8 mouse cellular contexts compared by ENCODE assay signal in the genomic region with DNA sequence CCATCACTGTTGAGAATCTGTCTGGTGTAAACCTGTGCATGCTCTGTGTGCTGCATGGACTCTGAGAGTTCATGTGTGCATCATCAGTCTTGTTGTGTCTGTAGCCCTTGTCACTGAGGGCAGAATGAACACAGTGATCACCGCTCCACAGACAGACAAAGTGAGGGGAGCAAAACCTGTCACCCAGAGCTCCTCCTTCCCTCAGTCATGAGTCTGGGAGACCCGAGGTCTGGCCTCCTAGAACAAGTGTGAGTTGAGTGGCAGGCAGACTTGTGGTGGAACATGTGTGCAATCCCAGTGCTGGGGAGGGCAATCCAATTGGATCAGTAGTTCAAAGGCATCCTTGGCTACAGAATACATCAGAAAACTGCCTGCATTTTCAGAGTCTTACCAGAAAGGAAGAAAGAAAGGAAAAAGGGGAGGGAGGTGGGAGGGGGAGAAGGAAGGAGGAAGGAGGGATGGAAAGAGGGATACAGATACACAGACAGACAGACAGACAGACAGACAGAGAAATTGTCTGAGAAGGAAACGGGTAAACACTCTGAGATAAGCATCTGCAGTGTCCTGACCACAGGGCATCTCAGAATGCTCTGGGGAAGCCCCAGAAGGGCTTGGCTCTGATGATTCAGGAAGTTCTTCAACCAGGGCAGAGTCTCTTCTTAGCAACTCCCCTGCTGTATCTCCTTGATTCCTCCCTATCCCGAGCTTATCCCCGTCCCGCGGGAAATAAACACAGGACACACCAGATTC. TPM values are rescaled to one million over a fixed set of nuclear protein-coding genes. Genes with fewer than 3 reads are reported as not detected.
DNase-seq lines count a peak whose midpoint lies in the region; ATAC-seq and TF ChIP-seq lines count a peak whose summit lies in the region.

No protein-coding gene starts in this region.

- no peaks in the 10 kb centered on the region for H3K27me3 ChIP-seq in stomach, postnatal 0 days (ENCODE audit: control insufficient read depth, insufficient read depth, low read length)

- intact Hi-C loops in left cerebral cortex, postnatal 10 days (cut with DNase I) = loop anchor here (2.0 kb wide), 1 partner anchor 206 kb away; no protein-coding TSS in a partner anchor

- 0 out of 2 replicates have a peak overlapping the region, but pooled peaks have one; percentile 41 for H3K9ac ChIP-seq in stomach, postnatal 0 days (ENCODE audit: low read length)

- H3K36me3 ChIP-seq in stomach, postnatal 0 days (ENCODE audit: control insufficient read depth, insufficient read depth, low read length) = no peaks in the 10 kb centered on the region

- H3K27ac ChIP-seq in stomach, postnatal 0 days (replicated peaks) = no peak overlapping the region

- peak; percentile 88 for ATAC-seq in hematopoietic stem cell, adult 5-6 weeks (replicated peaks in 1 of 2; ENCODE audit: insufficient read depth in 1 of 2, low FRiP score in 2 of 2, low TSS enrichment in 1 of 2, low read depth in 1 of 2, poor library complexity in 2 of 2, severe bottlenecking in 2 of 2)
- peak; percentile 96 for ATAC-seq in megakaryocyte, adult 5-6 weeks (ENCODE audit: poor library complexity, severe bottlenecking)
- peak; percentile 67 for ATAC-seq in stomach, postnatal 0 days (ENCODE audit: low FRiP score, low TSS enrichment)

- H3K4me3 ChIP-seq in stomach, postnatal 0 days (ENCODE audit: low read depth, low read length) = peak overlapping the region; percentile 12; the same call in 1 of the 2 replicates

- H3K9me3 ChIP-seq in stomach, postnatal 0 days (ENCODE audit: control insufficient read depth, low read length) = no peaks in the 10 kb centered on the region

- WGBS in stomach, postnatal 0 days = 19% methylated on average over 7 of the region's 7 CpGs

- no peaks in the 10 kb centered on the region for H3K4me1 ChIP-seq in stomach, postnatal 0 days (replicated peaks; ENCODE audit: control insufficient read depth, insufficient read depth)

- H3K4me2 ChIP-seq in stomach, postnatal 0 days (replicated peaks; ENCODE audit: low read depth) = peak overlapping the region; percentile 34; the same call in 1 of the 2 replicates

- TF ChIP-seq EP300 in stomach, postnatal 0 days (optimal IDR thresholded peaks at IDR 0.05) = no peak

- DNase-seq in embryo, embryonic 11 days = peak; percentile 5
- DNase-seq in embryo, embryonic 9.5 days (ENCODE audit: extremely low spot score) = no peak
- DNase-seq in MEL-GATA-1-ER (ENCODE audit: extremely low read depth, low read depth) = peak; percentile 51
- no peak for DNase-seq in stomach, postnatal 0 days (ENCODE audit: low spot score)
- no peak for DNase-seq in left cerebral cortex, postnatal 10 days (ENCODE audit: extremely low spot score in 1 of 2, low spot score in 2 of 2)
- DNase-seq in layer of hippocampus, adult 8-10 months (ENCODE audit: low spot score in 2 of 2) = no peak

- TF ChIP-seq CTCF in stomach, postnatal 0 days (IDR thresholded peaks at IDR 0.05; ENCODE audit: low read depth) = no peak

RNA-seq across cellular contexts. Expression of gene Zfp974, which starts 4.0 kb away (rescaled TPM):
- total RNA-seq in hematopoietic stem cell, adult 5-6 weeks (2017) = 10.1 and 15.3 TPM in 2 replicates
- 4.1 and 4.6 TPM in 2 replicates for total RNA-seq in megakaryocyte, adult 5-6 weeks (2015)
- 4.2 and 5.8 TPM in 2 replicates for total RNA-seq in megakaryocyte, adult 5-6 weeks (2017)
- 3.7 and 4.6 TPM in 2 replicates for polyA plus RNA-seq in stomach, postnatal 0 days (2015; fragmentation: Nextera tagmentation; extraction: Ambion mirVana)
- 10 to 100 TPM; 15.6 to 15.9 TPM for total RNA-seq in left cerebral cortex, postnatal 10 days (2021)
- total RNA-seq in layer of hippocampus, adult 8-10 months (2022) = 10 to 100 TPM; 17.8 to 20.6 (median 18.9) TPM

RNA-seq across cellular contexts. Expression of gene Zfp780b, which starts 45.7 kb away (rescaled TPM):
- total RNA-seq in hematopoietic stem cell, adult 5-6 weeks (2017) = 18.0 and 23.6 TPM in 2 replicates
- total RNA-seq in megakaryocyte, adult 5-6 weeks (2015) = 13.1 and 15.9 TPM in 2 replicates
- 10.6 and 14.1 TPM in 2 replicates for total RNA-seq in megakaryocyte, adult 5-6 weeks (2017)
- polyA plus RNA-seq in stomach, postnatal 0 days (2015; fragmentation: Nextera tagmentation; extraction: Ambion mirVana) = 6.2 and 7.3 TPM in 2 replicates
- 10 to 100 TPM; 22.1 to 23.8 TPM for total RNA-seq in left cerebral cortex, postnatal 10 days (2021)
- total RNA-seq in layer of hippocampus, adult 8-10 months (2022) = 10 to 100 TPM; 20.2 to 23.6 (median 21.4) TPM

Comparison
In these comparisons a context has a peak if more than half of its experiments do, and no peak if none do; other contexts are left out.
1. DNase-seq: peak in embryo, embryonic 11 days (single experiment) and MEL-GATA-1-ER (single experiment); none in embryo, embryonic 9.5 days (single experiment), stomach, postnatal 0 days (single experiment), left cerebral cortex, postnatal 10 days (0 of 2) and layer of hippocampus, adult 8-10 months (0 of 2).
2. Peak in every context shown above with its lines, with median percentiles within 50 percentile points of each other: ATAC-seq.